Mouse (Mus musculus) megakaryocyte, embryonic 14.5 days (primary cell): ENCODE data around the gene Evl.

ENCODE experiments used
- FLI1 ChIP-seq: IDR thresholded peaks from 2 replicates; pipeline ENCODE4 v1.6.1; 2012; ENCODE audit warnings: low read length, inconsistent platforms, mixed read lengths
- GATA1 ChIP-seq: IDR thresholded peaks from 3 replicates; pipeline ENCODE4 v1.6.1; 2012; ENCODE audit warnings: mixed read lengths, low read length, inconsistent platforms, borderline replicate concordance

DNA sequence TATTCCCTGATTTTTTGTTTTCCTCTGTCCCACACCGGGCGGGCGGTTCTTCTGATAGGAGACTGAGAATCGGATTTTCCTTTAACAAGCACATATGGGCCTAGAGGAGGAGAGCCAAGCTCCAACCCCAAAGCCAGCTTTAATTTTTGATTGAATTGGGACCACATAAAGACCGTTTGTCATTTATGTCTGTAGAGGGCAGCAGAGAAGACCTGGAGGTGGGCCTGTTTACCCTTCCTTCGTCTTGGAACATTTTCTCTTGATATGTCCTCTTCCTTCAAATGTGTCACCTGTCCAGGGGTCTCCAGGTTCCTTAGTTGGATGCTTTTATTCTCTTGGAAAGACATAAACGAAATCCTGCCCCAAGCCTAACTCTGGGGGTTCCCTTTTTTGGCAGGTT, 151.6 kb downstream of the Evl start:
- TF ChIP-seq GATA1 (no peak), FLI1 (no peak)
